Mouse (Mus musculus) liver, embryonic 12.5 days (tissue): ENCODE measurements around the gene Grk6. TPM values are rescaled to one million over a fixed set of nuclear protein-coding genes. Genes with fewer than 3 reads are reported as not detected.
A peak's percentile ranks its signal among the peaks of the same experiment; 100 is the strongest.

Experiments
- ATAC-seq: fragments of 200-750 bp; cut with Nextera tagmentation; 2 replicates; pipeline ENCODE4 v1.8.0; 2017; ENCODE audit warnings: moderate number of reproducible peaks, mild to moderate bottlenecking, moderate library complexity
- H3K27ac ChIP-seq: fragments of 300-500 bp; sonication (generic); 2 replicates; pipeline ENCODE4 v1.5.1; 2016; ENCODE audit warnings: mild to moderate bottlenecking
- H3K27me3 ChIP-seq: fragments of 300-500 bp; sonication (generic); replicated peaks from 2 replicates; pipeline ENCODE4 v1.6.1; 2016; ENCODE audit warnings: mild to moderate bottlenecking, moderate library complexity
- H3K36me3 ChIP-seq: fragments of 300-500 bp; sonication (generic); 2 replicates; pipeline ENCODE4 v1.6.1; 2016; ENCODE audit warnings: mild to moderate bottlenecking, moderate library complexity
- H3K4me1 ChIP-seq: fragments of 300-500 bp; sonication (generic); 2 replicates; pipeline ENCODE4 v1.6.1; 2016
- H3K4me2 ChIP-seq: fragments of 300-500 bp; sonication (generic); 2 replicates; pipeline ENCODE4 v1.6.1; 2016; ENCODE audit warnings: mild to moderate bottlenecking, moderate library complexity
- H3K4me3 ChIP-seq: fragments of 300-500 bp; sonication (generic); 2 replicates; pipeline ENCODE4 v1.5.1; 2016; ENCODE audit warnings: mild to moderate bottlenecking, moderate library complexity
- H3K9ac ChIP-seq: fragments of 300-500 bp; sonication (generic); 2 replicates; pipeline ENCODE4 v1.6.1; 2016; ENCODE audit warnings: mild to moderate bottlenecking, moderate library complexity
- H3K9me3 ChIP-seq: fragments of 300-500 bp; sonication (generic); replicated peaks from 2 replicates; pipeline ENCODE4 v1.6.1; 2016; ENCODE audit warnings: mild to moderate bottlenecking, moderate library complexity
- WGBS: fragments of 180-500 bp; shearing (Covaris S2); methylation state at CpG from one replicate; pipeline ENCODE4 v1.1.7; 2016; ENCODE audit not compliant: insufficient replicate concordance; 5-methylcytosine and 5-hydroxymethylcytosine counted together
- polyA plus RNA-seq: library from polyadenylated mRNA; unstranded; fragments of >200 nt; fragmentation: Nextera tagmentation; extraction: Ambion mirVana; gene quantifications from 2 replicates; pipeline ENCODE4 v1.2.1, GENCODE M21; 2016

Grk6 gene
- polyA plus RNA-seq, 1 experiment from 2014 or later = 44.6 TPM

DNA sequence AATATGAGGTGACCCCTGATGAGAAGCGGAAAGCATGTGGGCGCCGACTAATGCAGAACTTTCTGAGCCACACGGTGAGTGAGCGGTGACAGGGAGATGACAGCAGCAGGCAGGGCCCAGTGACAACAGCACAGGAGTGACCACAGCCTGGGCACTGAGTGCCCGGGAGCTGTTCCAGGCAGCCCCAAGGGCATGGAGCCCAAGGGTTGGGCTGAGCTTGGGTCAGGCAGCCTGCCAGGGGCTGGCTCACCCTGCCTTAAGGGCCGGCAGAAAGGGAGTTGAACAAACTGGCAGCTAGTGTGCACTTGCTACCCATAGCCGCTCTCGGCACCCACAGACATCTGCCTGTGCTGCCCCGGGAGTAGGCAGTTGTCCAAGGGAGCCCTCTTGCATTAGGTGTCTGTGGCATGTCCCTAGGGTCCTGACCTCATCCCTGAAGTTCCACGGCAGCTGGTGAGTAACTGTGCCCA lies 5.7 kb downstream of the Grk6 start:
- Histone ChIP-seq H3K36me3 (peaks cover 81% of the 10 kb centered on the region), H3K27me3 (no peaks in the 10 kb centered on the region), H3K4me3 (no peak overlapping the region), H3K4me2 (no peak overlapping the region), H3K27ac (0 out of 2 replicates have a peak overlapping the region, but pooled peaks have one; percentile 25), H3K9ac (no peak overlapping the region), H3K4me1 (peaks cover 46% of the 10 kb centered on the region), H3K9me3 (no peaks in the 10 kb centered on the region)
- no peak for ATAC-seq
- 89% methylated on average over 11 of the region's 11 CpGs for WGBS

DNA sequence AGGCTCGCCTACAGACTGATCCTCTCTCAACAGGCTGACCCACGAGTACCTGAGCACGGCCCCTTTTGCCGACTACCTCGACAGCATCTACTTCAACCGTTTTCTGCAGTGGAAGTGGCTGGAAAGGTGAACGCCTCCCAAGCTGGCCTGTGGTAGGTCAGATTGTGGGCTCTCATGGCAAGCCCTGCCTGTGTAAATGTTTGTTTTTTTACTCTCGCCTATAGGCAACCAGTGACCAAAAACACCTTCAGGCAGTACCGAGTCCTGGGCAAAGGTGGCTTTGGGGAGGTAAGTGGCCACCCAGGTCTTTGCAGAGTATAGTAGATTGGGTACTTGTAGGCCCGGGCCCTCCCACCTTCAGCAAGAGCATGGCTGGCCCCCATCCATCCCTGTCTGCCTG lies 6.4 kb downstream of the Grk6 start:
- no peak overlapping the region for H3K27ac ChIP-seq
- peaks cover 38% of the 10 kb centered on the region for H3K4me1 ChIP-seq
- no peak for ATAC-seq
- H3K36me3 ChIP-seq = peaks cover 88% of the 10 kb centered on the region
- H3K4me2 ChIP-seq = no peak overlapping the region
- H3K9me3 ChIP-seq = no peaks in the 10 kb centered on the region
- 82% methylated on average over 10 of the region's 10 CpGs for WGBS
- no peak overlapping the region for H3K9ac ChIP-seq
- no peak overlapping the region for H3K4me3 ChIP-seq
- H3K27me3 ChIP-seq = no peaks in the 10 kb centered on the region

DNA sequence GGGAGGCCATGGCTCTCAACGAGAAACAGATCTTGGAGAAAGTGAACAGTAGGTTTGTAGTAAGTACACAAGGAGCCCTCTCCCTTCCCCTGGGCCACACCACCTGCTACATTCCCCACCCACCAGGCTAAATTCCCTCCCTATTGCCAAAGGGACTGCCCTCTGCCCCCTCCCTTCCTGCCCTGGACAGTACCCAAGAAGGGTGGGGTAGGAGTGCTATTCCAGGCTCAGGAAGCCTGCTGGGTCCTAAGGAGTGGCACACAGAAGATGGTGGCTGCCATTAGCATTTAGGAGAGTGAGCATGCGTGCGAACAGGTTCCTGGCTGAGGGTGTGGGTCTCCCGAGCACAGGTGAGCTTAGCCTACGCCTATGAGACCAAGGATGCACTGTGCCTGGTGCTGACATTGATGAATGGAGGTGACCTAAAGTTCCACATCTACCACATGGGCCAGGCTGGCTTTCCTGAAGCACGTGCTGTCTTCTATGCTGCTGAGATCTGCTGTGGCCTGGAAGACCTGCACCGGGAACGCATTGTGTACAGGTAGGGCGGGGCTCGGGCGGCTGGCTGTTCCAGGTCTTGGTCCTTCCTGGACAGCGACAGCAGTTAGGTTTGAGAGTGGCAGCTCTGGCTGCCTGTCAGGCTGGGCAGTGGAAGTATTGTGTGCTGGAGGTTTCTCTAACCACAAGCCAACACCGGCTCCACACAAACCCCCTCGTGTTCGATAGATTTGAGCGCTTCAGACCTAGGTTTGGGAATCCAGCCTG lies 7.1 kb downstream of the Grk6 start:
- no peaks in the 10 kb centered on the region for H3K9me3 ChIP-seq
- no peak overlapping the region for H3K9ac ChIP-seq
- H3K4me1 ChIP-seq = peaks cover 32% of the 10 kb centered on the region
- no peak for ATAC-seq
- no peaks in the 10 kb centered on the region for H3K27me3 ChIP-seq
- H3K36me3 ChIP-seq = peaks cover 95% of the 10 kb centered on the region
- no peak overlapping the region for H3K4me2 ChIP-seq
- WGBS = 89% methylated on average over 16 of the region's 16 CpGs
- H3K27ac ChIP-seq = no peak overlapping the region
- no peak overlapping the region for H3K4me3 ChIP-seq

DNA sequence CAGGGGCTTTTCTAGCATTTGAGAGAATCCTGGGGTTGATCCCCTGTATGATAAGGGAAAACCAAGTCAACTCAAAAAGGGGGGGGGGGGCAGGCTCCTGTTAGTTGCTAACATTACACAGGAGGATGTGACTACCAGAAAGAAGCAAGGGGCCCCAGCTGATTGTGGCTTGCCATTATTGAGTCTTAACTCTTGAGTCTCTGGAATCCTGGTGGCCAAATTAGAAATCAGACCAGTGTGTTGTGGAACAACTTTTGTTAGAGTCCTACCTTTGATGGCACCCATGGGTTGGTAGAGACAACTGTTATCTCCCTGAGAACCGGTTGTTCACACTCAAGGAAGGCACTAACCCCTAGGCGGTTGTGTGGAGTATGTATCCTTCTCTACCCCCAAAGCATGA lies 18.1 kb downstream of the Grk6 start:
- WGBS = 40% methylated on average over 2 of the region's 2 CpGs
- no peaks in the 10 kb centered on the region for H3K9me3 ChIP-seq
- peaks cover 60% of the 10 kb centered on the region for H3K27me3 ChIP-seq
- no peak overlapping the region for H3K27ac ChIP-seq
- H3K4me2 ChIP-seq = 0 out of 2 replicates have a peak overlapping the region, but pooled peaks have one; percentile 75
- H3K4me3 ChIP-seq = no peak overlapping the region
- peaks cover 17% of the 10 kb centered on the region for H3K4me1 ChIP-seq
- no peak overlapping the region for H3K9ac ChIP-seq
- peaks cover 47% of the 10 kb centered on the region for H3K36me3 ChIP-seq
- no peak for ATAC-seq

DNA sequence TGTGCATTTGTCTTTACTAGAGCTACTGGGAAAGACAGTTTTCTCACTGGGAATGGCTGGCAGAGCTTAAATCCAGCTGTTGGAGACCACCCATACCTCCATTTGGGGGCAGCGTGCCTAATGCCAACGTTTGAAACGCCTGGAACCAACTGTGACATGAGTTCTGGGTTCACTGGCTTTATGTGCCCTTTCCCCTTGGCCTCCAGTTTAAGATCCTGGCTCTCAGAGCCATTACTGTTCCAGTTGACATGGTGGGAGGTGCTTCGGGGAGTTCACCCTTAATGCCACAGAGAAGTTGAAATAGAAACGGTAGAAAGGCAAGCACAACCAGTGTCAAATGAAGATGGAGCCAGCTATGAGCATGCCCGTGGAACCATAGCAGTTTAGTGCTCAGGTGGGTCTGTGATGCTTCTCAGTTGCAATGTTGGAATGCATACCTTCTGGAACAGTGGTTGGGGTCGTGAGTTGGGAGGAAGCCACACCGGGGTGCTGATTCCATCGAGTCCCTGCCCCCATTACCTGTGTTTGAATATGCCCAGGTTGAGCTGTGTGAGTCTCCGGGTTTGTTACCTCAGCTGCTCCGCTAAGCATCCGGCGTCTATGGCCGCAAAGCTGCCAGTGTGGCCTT lies 18.6 kb downstream of the Grk6 start:
- Histone ChIP-seq H3K4me2 (peak overlapping the region; percentile 75), H3K9me3 (no peaks in the 10 kb centered on the region), H3K27ac (no peak overlapping the region), H3K4me1 (peaks cover 17% of the 10 kb centered on the region), H3K9ac (0 out of 2 replicates have a peak overlapping the region, but pooled peaks have one; percentile 42), H3K4me3 (peak overlapping the region; percentile 53), H3K36me3 (peaks cover 41% of the 10 kb centered on the region), H3K27me3 (peaks cover 65% of the 10 kb centered on the region)
- 17% methylated on average over 14 of the region's 14 CpGs for WGBS
- no peak for ATAC-seq

DNA sequence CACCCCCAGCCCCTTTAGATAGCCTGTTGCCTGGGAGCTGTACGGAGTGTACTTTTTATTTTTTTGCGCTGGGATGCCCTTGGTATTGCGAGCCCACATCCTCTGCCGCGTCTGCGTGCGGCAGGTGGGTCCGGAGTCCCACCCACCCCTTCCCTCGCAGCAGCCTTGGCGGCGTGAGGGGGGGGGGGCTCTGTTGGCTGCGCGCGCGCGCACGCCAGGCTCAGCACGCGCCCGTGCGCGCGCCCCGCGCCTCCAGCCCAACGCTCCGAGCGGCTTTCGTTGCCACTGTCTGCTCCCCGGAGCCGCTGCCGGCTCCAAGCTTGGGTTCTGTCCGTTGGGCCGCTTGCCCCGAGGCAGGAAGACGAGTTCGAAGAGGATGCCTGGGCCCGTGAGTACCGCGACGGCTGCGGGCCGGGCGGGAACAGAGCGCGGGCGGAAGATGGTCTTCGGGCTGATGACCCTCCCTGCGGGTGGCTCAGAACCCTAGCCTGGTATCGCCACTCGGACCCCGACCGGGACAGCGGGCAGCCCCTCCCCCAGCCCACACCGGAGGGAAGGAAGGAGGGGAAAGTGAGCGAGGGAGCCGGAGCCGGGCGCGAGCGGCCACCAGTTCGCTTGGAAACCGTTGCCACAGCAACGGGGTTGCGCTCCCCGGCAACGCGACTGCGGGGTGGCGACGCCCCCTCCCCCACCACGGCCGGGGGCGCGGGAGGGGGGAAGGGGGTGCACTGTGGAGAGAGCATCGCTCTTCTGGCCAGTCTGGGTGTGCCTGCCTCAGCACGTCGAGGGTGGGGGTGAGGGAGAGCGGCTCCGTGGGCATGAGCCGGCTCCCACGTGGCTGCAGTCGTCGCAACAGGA lies 19.4 kb downstream of the Grk6 start, which contains the start of gene Prr7:
Gene Prr7, plus strand, starts transcription at position 241 of the 858 bp plus-strand sequence.
- peaks cover 17% of the 10 kb centered on the region for H3K4me1 ChIP-seq
- H3K9ac ChIP-seq = peak within 1 kb of the TSS; percentile 42
- peak within 1 kb of the TSS; percentile 75 for H3K4me2 ChIP-seq
- peaks cover 72% of the 10 kb centered on the region for H3K27me3 ChIP-seq
- H3K36me3 ChIP-seq = peaks cover 34% of the 10 kb centered on the region
- peak; percentile 27; the same call in 1 of the 2 replicates for ATAC-seq
- 2% methylated on average over 83 of the region's 84 CpGs for WGBS
- no peak within 1 kb of the TSS for H3K27ac ChIP-seq
- peak within 1 kb of the TSS; percentile 53 for H3K4me3 ChIP-seq
- no peaks in the 10 kb centered on the region for H3K9me3 ChIP-seq

DNA sequence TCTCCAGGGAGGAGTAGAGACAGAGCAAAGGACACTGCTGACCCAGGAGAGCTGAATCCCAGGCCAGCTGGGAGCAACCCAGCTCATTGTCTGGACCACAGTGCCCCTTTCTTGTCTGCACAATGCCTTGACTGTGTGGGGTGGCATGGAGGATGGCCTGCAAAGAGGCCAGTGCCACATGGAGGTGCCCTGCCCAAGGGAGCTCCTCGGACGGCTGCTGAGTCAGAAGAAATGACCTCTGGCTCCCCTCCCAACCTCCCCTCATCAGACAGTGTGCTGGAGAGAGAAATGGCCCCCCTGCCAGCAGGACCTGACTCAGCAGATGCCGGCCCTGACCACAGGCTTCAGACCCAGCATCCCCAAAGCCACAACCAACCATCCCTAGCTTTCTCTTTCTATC lies 20.3 kb downstream of the Grk6 start:
- H3K4me3 ChIP-seq = no peak overlapping the region
- H3K4me2 ChIP-seq = no peak overlapping the region
- no peak for ATAC-seq
- peaks cover 24% of the 10 kb centered on the region for H3K36me3 ChIP-seq
- WGBS = 24% methylated on average over 3 of the region's 3 CpGs
- H3K4me1 ChIP-seq = peaks cover 17% of the 10 kb centered on the region
- no peak overlapping the region for H3K9ac ChIP-seq
- H3K27ac ChIP-seq = no peak overlapping the region
- H3K27me3 ChIP-seq = peaks cover 82% of the 10 kb centered on the region
- H3K9me3 ChIP-seq = no peaks in the 10 kb centered on the region

DNA sequence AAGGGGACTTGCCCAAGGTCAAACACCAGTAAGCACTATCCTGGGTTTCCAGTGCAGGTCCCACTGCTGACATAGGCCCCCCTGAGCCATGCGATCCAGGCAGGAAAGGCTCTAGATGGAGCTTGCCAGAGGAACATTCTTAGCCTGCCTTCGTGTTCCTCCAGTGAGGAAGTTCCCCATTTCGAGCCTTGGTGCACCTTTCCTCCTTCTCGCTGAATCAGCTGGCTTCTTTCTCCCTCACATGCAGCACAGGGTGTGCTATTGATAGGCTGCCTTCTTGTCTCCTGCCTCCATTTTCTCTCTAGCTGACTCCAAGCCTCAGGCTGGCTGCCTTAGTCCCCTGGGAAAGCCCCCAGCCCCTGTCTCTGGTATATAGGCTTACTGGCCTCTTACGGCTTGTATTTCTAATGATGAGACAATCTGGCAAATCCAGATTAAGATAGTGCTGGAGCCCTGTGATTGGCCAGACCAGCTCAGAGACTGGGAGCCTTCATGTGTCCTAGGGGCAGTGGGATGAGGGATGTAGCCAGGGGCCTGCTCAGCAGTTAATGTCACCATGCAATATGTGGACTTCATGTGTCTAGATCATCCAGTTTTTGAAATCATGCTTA lies 21.1 kb downstream of the Grk6 start:
- ATAC-seq = no peak
- H3K4me3 ChIP-seq = no peak overlapping the region
- H3K4me1 ChIP-seq = peaks cover 18% of the 10 kb centered on the region
- H3K27ac ChIP-seq = no peak overlapping the region
- peaks cover 89% of the 10 kb centered on the region for H3K27me3 ChIP-seq
- WGBS = 34% methylated on average over 5 of the region's 5 CpGs
- H3K9ac ChIP-seq = no peak overlapping the region
- H3K4me2 ChIP-seq = no peak overlapping the region
- no peaks in the 10 kb centered on the region for H3K9me3 ChIP-seq
- peaks cover 17% of the 10 kb centered on the region; the same call in 1 of the 2 replicates for H3K36me3 ChIP-seq

DNA sequence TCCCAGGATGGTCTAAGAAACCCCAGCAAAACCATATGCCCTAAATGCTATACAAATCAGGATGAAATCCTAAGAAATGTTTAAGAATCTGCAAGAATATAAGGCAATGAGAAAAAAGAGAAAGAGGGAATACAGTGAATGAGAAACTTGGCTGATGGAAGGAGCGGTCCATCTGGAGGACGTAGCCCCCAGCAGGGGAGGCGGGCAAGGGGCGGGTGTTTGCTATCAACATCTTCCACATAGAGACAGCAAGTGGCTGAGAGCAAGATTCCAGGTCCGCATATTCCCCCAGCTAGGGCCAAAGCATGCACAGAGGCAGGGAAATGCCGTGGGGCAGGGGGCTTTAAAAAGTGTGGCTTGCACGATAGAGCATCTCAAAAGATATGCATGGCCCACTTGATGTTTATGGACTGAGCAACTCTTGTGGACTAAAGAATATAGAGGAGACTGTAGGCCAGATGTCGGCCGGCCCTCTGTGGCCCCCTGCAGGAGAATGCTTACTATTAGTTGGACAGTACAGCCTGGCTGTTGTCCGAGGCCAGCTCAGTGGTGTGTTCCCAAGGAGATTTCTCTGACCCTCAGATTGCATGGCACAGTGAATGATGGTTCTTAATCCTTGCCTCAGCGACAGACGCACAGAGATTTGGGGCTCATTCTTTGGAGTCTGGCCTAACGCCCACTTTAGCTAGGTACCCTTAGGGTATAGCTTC lies 24.1 kb downstream of the Grk6 start:
- no peak overlapping the region for H3K9ac ChIP-seq
- no peak overlapping the region for H3K27ac ChIP-seq
- ATAC-seq = no peak
- no peak overlapping the region for H3K4me2 ChIP-seq
- H3K36me3 ChIP-seq = 0 out of 2 replicates have a peak, but pooled peaks cover 2% of the 10 kb centered on the region
- H3K9me3 ChIP-seq = no peaks in the 10 kb centered on the region
- 38% methylated on average over 13 of the region's 13 CpGs for WGBS
- no peak overlapping the region for H3K4me3 ChIP-seq
- H3K4me1 ChIP-seq = peaks cover 33% of the 10 kb centered on the region
- H3K27me3 ChIP-seq = peaks cover 100% of the 10 kb centered on the region

DNA sequence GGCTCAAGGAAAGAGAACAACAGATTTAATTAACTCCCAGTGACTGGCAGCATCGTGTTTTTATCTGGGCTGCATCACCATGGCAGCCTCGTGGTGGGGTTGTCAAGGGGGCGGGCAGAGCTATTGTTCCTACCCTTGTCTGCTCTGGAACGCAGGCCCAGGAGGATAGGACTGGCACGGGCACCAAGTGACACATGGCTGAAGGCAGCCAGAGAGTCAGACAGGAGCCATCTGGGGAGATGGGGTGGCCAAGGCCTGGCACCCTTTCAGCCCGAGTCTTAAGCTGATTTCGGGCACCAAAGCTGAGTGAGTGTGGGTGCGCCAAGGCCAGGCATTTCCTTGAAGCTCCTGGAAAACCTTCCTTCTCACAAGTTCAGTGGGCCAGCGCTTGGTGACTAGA lies 25.5 kb downstream of the Grk6 start:
- no peak for ATAC-seq
- Histone ChIP-seq H3K36me3 (peaks cover 10% of the 10 kb centered on the region), H3K4me1 (peaks cover 24% of the 10 kb centered on the region), H3K27me3 (peaks cover 100% of the 10 kb centered on the region), H3K4me3 (no peak overlapping the region), H3K4me2 (no peak overlapping the region), H3K9ac (no peak overlapping the region), H3K9me3 (no peaks in the 10 kb centered on the region), H3K27ac (no peak overlapping the region)
- WGBS = 62% methylated on average over 9 of the region's 9 CpGs
